Mouse (Mus musculus): ENCODE data around the gene Grip2.

Gene Grip2

GRCm38 (mm10) chr6:91796064-91796463, 31.0 kb downstream of the Grip2 start:
- no peak for DNase-seq (ENCODE audit: low spot score in 2 of 2)

DNA sequence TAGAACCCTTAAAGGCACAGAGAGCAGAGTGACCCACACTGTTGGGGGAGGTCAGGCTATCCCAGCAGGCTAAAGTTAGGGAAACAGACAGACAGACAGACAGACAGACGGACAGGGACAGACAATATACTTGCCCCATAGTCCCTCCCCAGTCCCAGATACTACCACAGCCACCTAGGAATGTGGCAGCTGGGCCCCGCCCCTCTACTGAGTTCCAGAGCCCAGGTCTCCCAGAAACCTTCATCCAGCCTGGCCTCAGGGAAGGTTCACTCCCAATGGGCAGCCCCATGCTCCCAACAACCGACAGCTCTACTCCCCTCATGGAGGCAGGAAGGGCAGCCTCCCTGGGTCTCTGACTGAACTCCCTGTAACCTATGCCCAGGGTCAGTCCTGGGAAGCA, 31.4 kb downstream of the Grip2 start:
- no peak for DNase-seq (ENCODE audit: low spot score in 2 of 2)

GRCm38 (mm10) chr6:91788311-91788798, 38.7 kb downstream of the Grip2 start:
- no peak for DNase-seq (ENCODE audit: low spot score in 2 of 2)

DNA sequence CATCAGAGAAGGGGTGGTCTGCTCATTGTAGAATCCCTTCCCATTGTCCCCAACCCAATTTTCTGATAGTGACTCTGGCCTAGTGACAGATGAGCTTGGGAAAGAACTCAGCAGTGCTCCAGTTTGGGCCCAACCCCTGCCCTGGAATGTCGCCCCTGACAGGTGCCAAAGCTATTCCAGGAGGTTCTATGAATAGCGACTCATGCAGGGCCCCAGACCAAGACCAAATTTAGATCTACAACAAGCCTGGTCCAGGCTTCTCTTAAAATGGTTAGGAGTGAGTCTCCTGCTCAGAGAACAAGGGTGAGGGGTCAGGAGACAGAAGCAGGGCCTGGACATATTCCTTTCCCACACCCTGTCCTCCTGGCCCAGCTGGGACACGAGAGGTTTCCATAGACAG, 42.0 kb downstream of the Grip2 start:
- DNase-seq (ENCODE audit: low spot score in 2 of 2) = no peak

GRCm38 (mm10) chr6:91779206-91779605, 47.8 kb downstream of the Grip2 start:
- DNase-seq (ENCODE audit: low spot score in 2 of 2) = no peak

DNA sequence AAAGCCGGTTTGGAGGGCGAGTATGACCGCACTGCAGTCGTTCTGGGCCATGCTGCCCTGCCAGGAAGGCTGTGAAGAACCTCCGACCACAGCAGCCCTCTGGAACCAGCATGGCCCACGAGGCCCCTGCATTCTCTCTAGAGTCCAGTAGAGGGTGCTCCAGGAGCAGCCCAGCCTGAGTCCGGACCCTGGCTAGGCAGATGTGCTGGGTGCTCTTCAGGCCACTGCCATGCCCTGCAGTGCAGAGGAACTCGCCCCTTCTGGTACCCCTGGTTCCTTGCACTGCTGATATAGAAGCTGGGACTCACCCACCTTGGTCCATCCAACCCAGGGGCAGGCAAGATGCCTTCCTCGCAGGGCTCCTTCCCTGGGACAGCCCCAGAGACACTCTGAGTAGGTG, 50.5 kb downstream of the Grip2 start:
- peak in 1 of 2 experiments; percentile 61 for DNase-seq (ENCODE audit: low spot score in 2 of 2)

GRCm38 (mm10) chr6:91773951-91774350, 53.1 kb downstream of the Grip2 start:
- DNase-seq (ENCODE audit: low spot score in 2 of 2) = no peak

GRCm38 (mm10) chr6:91767550-91767949, 59.5 kb downstream of the Grip2 start:
- no peak for DNase-seq (ENCODE audit: low spot score in 2 of 2)

DNA sequence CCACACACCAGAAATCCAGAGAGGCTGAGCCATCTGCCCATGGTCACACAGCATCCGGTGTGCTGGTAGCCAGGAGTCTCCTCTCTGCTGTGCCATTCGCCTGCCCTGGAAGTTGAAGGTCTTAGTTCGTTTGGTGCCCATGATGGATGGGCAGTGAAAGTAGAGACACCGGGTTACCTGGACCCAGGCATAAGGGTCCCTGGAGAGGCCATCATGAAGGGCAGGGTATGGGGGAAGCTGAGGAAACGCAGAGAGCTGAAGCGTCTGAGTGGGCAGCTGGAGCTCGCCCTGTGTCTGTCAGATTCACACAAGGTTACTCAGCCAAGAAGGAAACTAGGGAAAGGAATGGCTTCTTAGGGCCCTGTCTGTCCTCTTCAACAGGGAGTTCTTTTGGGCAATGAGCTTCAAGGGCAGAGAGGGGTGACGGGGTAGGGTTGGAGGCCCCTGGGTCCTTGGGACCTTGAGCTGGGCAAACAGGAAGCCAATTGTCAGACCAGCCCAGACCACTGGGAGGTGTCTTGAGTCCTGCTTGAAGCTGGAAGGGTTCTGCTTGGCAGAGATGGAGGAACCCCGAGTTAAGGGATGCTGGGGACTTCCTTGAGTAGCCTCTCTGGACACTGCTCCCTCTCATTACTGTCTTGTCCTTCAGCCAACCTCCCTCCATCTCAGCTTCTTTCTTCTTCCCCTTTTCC, 64.9 kb downstream of the Grip2 start:
- no peak for DNase-seq (ENCODE audit: low spot score in 2 of 2)

DNA sequence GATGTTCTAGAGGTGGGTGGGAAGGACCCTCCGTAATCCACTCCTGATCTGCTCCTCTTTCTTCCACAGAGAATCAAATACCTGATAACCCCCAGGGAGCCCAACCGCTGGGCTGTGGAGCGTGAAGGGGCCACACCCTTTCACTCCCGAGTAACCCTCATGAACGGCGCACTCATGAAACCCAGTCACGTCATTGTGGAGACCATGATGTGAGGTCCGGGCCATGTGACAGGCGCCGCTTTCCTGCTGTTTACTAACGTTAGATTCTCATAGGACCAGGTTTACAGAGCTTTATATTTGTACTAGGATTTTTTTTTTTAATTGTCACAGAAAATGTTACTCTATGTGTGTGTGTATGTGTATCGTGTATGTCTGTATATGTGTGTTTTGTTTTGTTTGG, 72.2 kb downstream of the Grip2 start:
- DNase-seq (ENCODE audit: low spot score in 2 of 2) = no peak

GRCm38 (mm10) chr6:91754098-91754497, 73.0 kb downstream of the Grip2 start:
- DNase-seq (ENCODE audit: low spot score in 2 of 2) = no peak

GRCm38 (mm10) chr6:91752884-91753283, 74.2 kb downstream of the Grip2 start:
- no peak for DNase-seq (ENCODE audit: low spot score in 2 of 2)

DNA sequence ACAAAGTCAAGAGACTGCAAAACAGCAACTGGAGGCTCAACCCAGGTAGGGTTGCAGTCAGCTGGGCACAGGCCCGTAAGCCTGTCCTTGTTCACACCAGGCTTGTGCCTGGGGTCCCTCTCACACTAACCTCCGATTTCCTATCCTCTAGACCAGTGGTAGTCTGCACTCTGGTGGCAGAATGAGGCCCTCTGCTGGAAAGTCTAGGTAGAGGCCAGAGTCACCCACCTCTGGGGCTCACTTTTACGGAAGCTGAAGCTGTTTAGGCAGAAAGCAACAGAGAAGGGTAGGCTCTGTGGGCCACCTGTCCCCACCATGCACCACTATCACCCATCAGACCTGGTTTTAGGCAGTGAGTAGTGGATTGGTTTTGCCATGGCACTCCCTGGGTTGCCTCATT, 76.1 kb downstream of the Grip2 start:
- no peak for DNase-seq (ENCODE audit: low spot score in 2 of 2)

- DNase-seq (ENCODE audit: low spot score in 2 of 2) = no peak
Measured at GRCm38 (mm10) chr6:91746776-91747175, 80.3 kb downstream of the Grip2 start.

DNA sequence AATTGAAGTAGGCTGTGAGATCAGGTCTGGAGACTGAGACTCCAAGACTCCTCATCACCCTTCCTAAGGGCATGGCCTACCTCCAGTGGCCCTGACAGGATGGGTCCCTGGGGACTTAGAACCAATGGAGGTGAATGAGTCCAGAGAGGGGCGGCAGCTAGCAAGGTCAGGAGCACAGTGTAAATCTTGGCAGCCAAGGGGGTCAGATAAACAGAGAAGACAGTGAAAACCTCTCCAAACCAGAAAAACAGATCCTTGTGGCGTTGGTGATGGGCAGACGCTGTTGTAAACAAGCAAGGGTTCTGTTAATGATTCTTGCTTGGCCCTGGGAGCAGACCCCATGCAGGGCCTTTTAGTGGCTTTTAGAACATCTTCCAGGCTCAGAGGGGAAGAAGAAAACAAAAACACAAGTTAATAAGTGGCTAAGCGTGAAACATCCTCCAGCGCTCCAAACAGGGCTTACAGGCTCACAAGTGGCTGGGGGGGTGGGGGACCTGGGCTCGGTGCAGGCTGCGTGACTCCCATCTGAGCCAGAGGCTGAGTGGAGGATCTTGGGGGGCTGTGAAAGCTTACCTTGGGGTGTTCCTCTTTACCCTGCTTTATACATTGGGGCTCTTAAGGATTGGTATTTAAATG, 81.0 kb downstream of the Grip2 start:
- no peak for DNase-seq (ENCODE audit: low spot score in 2 of 2)

DNA sequence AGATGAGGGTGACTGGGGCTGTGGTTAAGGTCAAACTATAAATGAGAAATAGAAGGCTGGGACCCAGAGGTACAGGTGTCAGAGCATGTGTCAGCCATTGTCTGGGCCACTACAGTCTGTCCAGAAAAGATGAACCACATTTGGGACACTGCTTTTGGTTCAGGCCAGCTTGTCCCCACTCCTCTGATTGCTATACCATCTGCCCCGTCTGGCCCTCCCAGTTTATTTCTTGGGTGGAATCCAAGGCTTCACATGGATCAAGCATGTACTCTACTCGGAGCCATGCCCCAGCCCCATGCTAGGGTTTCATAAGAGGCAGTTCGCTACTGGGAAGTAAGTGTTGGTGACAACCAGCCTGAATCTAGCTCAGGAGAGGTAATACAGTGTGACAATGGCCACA, 81.8 kb downstream of the Grip2 start:
- no peak for DNase-seq (ENCODE audit: low spot score in 2 of 2)

- DNase-seq (ENCODE audit: low spot score in 2 of 2) = no peak
Measured at GRCm38 (mm10) chr6:91743886-91744285, 83.2 kb downstream of the Grip2 start.

DNA sequence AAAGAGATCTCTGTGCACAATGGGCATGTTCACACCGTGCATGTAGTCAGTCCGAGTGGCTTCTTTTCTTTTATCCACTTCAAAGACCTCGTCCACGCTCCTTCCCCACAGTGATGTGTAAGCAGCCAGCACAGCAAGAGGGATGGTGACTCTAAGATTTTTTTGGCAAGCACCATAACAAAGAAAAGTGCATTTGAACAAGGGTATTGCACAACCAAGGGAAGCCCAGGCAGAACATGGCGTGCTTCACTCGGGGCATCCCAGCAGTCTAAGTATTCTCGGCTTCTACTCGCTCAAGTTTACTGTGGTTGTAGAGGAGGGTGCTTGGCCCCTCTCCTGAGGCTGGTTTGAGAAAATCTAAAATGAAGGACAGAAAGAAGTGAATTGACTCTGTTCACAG, 84.1 kb downstream of the Grip2 start:
- no peak for DNase-seq (ENCODE audit: low spot score in 2 of 2)

- DNase-seq (ENCODE audit: low spot score in 2 of 2) = no peak
Measured at GRCm38 (mm10) chr6:91742466-91742865, 84.6 kb downstream of the Grip2 start.

- DNase-seq (ENCODE audit: low spot score in 2 of 2) = peak in 1 of 2 experiments; percentile 53
Measured at GRCm38 (mm10) chr6:91741046-91741445, 86.0 kb downstream of the Grip2 start.

GRCm38 (mm10) chr6:91738058-91738457, 89.0 kb downstream of the Grip2 start:
- no peak for DNase-seq (ENCODE audit: low spot score in 2 of 2)

DNA sequence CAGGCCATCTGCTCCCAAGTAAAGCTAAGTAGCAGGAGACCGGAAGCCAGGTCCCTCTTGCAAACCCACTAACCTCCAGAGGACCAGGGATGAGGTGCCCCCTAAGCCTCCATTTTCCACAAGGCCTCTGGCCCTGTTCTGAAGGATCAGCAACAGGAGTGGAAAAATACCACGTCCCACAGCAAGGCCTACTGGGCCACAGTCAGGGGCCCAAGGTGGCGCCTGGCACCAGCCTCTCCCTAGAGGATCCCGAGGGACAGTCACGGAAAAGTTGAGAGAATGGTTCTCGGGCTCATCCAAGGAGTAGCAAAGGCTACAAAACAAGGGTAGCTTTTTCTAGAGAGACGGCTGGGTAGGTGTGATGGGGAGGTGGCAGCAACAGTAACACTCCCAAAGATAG, 89.6 kb downstream of the Grip2 start:
- no peak for DNase-seq (ENCODE audit: low spot score in 2 of 2)

DNA sequence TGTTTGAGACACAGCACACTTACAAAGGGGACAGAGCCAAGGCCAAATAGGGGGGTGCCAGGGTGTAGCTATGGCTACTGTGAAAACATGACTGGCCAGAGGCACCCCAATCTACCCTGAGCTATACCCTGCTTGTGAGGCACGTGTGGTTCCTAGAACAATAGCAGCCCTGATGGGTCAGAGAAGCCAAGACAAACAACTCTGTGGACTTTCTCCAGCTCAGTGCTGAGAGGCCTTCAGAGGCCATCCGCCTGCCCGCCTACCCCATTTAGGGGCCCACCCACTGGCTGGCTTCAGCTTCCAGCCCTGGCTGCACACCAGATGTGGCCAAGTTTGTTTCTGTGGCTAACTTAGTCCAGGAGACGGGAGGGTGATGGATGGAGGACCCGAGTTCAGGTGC, 90.6 kb downstream of the Grip2 start:
- no peak for DNase-seq (ENCODE audit: low spot score in 2 of 2)

DNA sequence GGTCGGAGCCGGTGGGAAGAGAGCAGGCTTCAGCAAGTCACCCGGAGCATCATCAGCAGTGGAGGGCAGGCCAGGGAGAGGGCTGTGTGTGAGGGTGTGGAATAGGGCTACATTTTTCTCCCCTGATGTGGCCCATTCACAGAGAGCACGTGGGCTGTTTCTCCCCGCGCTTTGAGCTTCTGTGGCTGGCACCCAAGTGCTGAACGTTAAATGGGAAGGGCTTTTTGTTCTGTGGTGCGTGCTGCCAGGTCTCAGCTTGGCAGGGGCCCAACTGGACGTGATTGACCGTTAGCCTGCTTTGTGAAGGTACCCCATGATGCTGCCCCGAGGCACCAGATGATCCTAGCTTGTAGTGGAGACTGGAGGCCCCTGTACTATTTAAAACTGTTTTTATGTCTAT, 94.9 kb downstream of the Grip2 start:
- no peak for DNase-seq (ENCODE audit: low spot score in 2 of 2)
